Mouse (Mus musculus) cerebellum, postnatal 14 days (tissue): ENCODE measurements around the gene Chst15.

Experiments
- DNase-seq, 2 experiments: peaks; one replicate each; pipeline ENCODE4 v3.0.0; 2021; ENCODE audit warnings: mixed read lengths in 2 of 2

Gene Chst15

DNA sequence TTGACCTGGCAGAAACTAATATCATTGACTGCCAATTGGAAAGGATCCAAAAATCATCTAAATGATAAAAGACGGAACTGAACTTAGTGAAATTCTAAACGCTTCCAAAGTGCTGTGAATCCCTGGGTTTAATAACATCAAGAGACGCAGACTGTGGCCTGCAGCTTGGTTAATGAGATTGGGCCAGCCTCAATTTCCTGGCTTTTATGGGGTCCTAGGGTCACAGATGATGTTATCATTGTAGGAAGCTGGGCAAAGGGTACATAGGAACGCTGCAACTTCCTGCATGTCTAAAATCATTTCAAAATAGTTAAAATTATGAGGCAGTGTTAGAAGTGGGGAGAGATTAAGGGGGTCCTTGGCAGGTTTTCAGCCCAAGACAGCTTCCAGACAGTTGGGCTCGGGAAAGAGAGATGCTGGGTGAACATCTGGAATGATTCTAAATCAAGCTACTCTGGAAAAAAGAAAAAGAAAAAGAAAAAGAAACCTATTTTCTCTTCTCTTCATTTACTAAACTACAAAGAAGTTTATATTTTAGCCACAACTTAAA lies 17.3 kb downstream of the Chst15 start:
- DNase-seq = no peak

DNA sequence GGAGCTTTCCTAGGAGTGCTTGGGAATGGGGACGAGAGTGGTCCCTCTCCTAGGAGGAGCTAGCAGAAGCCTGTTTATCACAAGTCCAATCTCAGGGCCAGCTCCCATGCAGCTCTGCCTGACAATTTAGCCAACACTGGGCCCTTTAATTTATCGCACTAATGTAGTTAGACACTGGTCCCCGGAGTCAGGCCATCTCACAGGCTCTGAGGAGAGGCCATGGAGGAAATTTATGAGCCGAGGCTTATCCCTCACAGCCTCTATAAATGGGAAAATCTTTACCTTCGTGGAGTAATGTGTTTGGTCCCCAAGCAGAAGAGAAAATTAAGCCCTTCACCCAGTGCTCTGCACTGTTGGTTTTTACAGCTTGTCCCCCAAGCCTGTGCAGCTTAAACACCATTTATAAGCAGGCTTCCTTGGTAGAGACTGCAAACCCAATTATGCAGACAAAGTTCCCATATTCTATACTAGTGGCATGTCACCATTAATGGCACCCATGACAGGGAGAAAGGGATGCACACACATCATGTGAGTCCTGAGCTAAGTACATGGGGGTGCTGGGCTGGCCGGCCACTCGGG lies 18.5 kb downstream of the Chst15 start:
- no peak for DNase-seq

DNA sequence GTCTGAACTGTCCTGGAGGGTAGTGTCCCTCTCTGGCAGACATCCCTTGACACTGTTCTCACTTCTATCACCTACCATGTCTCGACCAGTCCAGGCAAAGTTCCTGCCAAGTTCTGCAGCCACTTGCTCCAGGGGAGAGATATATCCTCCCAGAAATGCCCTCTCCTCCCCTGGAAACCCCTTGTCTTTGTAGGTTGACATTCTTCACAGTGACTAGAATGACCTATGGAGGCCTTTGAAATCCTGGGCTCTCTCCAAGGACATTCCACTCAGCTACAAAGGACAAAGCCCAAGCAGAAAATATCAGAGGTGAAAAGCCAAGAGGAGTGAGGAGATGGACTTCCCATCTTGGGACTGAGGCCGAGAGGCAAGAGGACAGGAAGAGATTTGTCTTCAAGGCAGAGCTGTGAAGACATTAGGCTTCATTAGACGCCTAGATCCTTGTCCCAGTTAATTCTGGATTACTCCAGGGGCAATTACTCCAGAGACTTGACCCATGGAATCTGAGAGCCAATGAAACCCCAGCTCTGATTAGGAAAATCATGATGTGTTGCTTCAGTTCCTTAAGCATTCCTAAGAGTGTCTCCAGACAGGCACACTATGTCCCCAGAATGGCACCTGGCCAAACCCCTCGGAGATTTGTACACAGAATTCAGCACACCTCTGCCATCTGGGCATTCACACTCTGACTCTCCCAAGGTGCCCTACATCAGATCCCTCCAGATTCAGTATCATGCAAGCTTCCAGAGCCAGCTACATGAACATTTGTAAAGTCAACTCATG lies 20.2 kb downstream of the Chst15 start:
- DNase-seq = no peak

DNA sequence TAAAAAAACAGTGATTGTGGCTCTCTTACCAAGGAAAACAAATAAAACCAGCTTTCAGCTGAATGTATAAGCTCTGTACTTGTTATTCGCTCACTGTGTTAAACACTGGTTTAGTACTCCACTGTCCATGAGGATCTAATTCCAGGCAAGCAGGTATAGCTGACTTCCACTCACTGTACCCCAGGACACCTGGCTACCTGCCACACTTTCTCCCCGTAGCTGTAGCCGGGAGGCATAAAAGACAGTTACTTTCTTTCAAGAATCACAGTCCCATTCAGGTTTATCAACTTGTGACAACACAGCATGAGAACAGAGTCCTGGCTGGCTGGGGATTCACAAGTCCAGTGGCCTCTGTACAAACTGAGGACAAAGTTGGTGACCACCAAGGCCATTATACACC lies 20.9 kb downstream of the Chst15 start:
- peak; percentile 71 to 79 for DNase-seq

DNA sequence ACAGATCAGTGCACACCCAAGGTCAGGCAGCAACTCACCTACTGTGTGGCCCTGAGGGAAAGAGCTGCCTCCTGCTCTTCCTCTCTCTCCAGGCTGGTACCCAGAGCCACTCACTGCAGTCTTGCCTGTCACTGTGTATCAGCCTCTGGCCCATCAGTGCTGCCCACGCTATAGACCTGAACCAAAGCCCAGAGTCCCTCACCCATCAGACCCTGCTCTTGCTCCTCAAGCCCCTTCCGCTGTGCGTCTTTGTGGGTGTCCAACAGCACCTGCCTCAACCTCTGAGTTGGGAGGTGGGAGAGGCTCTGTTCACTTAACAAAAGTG lies 29.7 kb downstream of the Chst15 start:
- peak; percentile 23 to 41 for DNase-seq

DNA sequence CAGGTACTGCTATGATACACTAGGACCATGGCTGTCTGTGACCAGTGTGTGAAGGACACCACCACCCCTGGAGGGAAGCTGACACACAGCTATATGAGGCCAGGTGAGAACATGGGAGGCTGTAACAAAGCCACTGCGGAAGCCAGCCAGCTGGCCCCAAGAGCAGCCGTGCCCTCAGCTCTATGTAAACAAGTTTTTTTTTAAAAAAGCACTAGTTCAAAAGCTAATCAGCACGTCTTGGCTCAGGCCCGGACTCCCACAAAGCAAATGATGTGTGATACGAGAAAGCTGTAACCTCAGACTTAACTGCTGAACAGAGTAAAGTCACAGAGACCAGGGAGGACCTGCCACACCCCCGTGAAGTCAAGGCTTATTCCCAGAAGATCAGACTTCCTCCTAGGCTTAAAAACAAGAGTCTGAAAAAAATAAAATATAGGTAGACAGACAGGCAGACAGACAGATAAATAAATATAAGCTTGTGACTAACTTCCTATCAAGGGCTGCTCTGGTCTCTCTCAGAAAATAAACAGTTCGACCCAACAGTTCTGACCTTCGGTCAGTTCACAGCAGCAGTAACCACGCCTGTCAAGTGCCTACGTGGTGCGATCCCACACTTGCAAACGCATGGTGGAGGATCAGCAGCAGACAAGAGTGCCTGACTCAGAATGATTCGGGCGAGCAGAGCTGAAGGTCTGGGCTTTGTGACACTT lies 30.2 kb downstream of the Chst15 start:
- no peak for DNase-seq

DNA sequence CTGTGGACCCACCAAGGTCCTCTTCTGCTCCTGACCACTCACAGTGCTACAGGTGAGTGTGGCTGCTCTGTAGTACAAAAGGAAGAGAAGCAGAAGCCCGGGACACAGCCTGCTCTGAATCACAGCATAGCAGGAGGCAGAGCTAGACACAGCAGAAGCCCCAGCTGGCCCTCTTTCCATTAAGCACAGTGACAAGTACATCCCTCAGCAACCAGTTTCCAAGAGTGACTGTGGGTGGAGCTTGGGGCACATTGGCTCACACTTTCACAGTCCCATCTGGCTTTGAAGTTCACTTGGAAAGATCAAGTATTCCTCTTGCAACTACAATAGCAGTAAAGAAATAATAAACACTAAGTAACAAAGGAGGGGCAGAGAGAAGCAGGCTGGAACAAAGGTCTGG lies 32.2 kb downstream of the Chst15 start:
- DNase-seq = no peak

DNA sequence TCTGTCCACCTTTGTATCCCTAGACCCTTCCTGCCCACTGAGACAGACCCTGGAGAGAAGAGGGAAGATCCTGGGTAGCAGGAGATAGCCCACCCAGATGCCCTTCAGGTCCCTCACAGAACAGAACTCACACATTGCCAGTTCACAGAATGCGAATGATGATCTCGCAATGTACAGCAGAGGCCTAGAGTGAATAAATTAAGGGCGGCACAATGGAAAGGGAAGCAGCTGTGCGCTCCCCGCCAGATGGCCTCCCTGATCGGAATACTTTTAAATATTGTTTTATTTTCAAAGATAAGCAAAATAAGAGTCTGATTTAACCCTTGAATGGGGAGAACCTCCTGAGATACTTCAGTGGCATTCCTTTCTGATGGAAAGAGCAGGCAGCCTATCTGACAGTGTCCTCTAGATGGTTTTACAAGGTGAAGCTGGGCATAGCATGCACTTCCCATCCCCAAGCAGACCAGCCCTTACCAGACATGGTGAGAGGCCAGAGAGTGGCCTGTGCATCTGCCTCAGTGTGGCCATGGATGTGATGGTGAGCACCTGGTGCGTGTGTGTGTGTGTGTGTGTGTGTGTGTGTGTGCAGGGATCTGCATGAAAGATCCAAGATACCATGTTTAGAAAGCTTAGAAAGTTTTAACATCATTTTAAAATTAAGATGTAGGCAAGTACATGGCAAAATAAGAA lies 32.8 kb downstream of the Chst15 start:
- DNase-seq = no peak

DNA sequence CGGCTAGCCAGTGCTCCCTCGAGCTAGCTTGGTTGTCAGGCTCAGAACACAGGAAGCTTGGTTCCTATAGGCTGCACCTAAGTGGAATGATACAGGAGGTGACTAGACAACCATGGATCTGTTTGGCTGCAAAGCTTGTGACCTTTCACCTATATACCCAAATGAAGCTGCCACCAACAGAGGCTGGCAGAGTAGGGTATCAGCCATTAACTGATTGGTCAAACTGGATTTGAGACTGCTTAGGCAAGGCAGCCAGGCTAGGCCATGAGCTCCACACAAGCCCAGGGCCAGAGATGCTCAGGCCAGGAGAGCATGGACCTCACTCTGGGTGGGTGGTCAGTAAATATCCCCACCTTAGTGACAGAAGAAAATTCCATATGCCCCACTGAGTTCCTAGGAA lies 34.5 kb downstream of the Chst15 start:
- no peak for DNase-seq

DNA sequence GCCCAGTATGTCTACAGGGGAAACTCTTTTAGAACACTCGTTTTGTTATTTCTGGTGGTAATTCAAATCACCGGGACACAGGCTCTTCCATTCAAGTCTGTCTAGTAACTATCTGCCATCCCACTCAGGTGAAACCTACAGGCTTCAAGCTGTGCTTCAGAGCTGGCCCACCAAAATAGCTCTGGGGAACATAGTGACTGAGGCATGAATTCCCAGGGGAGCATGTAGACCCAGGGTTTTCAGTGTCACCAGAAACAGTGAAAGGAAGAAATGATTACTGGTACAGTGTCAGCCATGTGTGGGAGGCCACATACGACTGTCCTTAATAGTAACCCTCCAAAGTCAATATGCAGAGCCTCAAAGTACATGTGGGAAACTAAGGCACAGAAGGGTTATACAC lies 34.9 kb downstream of the Chst15 start:
- DNase-seq = peak in 1 of 2 experiments; percentile 28

DNA sequence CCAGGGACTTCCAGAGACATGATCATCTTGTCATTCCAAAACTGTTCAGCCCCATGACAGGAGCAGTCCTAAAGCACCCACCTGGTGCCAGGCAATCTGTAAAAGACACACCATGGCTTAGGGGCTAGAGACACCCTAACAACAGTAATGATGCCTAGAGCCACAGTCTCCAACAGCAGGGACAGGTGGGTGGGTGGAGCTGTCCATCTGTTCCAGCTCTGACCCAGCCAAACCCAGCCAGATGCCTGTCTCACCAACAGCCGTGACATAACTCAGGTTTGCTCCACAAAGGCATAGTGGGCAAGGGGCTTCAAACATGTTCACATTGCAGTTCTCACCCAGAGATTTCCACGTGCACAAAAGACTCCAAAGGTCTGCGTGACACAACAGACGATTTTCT lies 35.3 kb downstream of the Chst15 start:
- peak; percentile 73 to 81 for DNase-seq

DNA sequence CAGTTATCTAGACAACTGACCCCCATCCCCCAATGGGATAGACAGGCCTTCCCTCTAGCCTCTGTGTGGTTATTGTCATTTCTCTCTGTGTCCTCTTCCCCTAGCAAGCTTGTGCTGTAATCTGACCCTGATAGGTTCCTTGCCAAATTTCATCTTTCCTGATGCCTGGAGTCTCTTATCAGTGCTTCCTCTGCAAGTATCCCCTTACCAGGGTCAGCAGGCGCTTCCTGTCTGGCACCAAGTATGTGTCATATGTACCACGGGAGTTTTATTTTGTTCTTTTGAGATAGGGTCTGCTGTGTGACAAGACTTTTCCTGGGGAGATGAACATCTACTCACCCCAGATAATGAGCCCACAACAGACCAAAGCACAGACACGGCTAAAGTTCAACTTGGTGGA lies 38.4 kb downstream of the Chst15 start:
- DNase-seq = no peak

DNA sequence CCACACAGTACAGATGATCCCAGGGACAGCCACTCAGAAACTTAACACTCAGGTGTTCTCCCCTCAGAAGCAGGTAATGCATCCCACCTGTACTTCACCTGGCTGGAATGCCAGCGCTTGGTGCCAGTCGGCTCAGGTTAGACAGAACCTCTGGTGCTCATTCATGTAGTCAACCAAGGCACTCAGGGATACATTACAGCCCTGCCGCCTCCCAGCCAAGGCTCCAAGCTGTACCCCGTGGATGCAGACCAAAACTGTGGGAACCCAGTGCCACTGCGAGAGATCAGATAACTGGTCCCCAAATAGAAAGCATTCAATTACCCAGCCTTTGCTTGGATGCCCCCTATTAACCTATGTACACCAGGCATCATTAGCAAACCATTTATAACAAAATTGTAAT lies 40.7 kb downstream of the Chst15 start:
- DNase-seq = no peak

DNA sequence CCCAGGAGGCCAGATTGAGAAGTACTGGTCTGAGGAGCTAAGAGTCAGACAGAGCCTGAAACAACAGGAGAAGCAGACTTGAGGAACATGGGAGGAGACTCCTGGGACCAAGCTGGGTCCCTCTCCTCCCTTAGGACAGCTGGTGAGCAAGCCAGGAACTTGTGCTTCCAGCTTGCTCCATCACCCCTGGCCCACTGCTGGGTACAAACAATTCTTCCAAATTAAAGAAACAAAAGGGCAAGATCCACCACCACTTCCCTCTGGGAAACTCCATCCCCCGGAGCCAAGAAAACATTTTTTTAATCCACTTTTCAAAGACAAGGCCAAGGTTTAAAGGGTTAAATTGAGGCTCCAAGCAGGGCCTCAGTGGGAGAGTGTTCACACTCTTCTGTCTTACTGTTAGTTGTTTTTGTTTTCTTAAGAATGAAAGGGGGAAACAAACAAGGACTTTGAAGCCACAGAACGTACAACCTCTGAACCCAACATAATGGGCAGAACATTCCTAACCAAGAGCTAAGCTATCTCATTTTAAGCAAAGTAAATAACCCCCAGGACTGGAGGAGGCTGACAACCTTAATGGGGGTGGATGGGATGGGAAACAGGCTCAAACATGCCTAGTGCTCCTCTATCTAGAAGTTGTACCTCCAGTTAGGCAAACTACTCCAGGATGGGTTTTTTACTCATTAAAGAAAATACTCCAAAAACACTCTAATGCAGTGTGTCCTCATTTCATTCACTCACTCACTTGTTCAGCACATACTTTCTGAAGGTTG lies 43.1 kb downstream of the Chst15 start:
- no peak for DNase-seq

DNA sequence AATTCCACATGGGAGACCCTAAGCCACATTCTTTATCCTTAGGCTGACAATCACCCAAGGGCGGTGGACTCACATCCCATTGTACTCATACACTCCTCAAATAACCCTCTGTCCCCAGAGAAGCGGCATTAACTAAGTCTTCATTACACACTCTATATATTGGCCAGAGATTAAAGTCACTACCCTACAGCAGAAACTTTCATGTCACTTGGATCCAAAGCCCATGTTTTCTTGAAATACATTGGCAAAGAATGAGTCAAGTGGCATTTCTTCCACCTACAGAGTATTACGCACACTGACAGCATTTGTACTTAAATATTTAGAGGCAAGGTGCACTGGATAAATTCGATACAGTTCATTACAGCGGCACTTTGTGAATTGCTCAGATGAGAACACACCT lies 44.0 kb downstream of the Chst15 start:
- DNase-seq = no peak

DNA sequence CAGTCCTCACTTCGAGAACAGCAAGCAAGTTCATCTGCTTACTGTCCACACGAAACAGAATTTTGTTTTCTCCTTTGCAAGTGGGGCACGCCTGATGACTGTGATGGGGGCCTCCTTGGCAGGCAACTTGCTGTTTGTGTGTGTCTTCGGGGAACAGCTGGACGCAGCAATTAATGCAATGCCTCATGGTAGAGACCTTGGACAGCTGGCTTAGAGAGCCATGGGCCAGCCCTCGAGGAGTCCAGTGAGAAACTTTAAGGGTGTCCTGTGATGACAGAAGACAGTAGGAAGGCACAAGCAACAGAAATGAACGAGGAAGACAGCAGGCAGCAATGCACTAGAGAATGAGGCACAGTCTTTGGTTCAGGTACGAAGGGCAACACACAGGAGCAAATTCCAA lies 46.7 kb downstream of the Chst15 start:
- DNase-seq = no peak

DNA sequence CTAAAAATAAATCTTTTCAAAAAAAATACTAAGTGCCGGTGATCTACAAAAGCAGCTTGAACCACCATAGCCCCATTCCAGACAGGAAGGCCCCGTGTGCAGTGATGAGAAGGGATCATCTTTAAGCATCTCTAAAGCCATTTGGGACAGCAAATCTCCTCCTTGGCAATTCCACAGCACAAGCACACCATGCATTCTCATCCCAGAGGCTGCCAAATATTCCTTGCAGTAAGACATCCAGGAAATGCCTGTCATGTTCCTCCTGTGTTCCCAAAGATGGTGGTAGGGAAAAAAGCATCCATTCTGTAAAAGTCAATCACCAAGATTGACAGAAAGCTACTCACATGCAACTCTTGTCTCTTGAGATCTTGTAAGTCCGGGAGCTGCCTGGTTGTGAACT lies 47.4 kb downstream of the Chst15 start:
- DNase-seq = peak in 1 of 2 experiments; percentile 33

DNA sequence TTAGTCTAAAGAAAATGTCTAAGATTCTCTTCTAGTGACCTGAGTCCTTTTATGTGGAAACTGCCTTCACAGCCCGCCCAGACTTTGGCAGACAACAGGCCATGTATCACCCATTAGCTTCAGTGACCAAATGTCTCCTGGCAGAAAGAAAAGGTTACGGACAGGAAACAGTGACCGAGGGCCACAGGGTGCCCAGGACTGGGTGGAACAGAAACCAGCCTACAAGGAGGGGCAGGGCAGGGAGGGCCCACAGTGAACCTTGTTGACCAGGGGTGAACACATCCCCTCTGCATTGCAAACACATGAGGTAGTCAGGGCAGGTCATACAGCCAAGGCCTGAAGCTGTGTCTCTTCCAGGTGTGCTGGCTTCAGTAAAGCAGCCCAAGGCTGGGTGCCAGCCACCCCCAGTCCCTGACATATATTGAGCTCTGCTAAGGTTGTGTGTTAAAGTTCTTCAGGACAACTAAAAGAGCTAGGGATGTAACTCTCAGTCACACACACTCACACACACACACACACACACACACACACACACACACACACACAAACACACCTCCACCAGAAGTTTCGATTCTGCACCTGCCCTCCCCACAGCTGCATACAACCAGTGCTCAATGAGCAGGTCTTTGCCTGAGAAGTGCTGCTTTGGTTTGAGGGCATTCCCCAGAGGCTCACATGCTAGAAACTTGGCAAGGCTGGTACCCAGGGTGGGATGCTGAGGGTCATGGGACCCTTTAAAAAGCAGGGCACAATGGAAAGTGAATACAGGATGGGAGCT lies 49.1 kb downstream of the Chst15 start:
- no peak for DNase-seq

DNA sequence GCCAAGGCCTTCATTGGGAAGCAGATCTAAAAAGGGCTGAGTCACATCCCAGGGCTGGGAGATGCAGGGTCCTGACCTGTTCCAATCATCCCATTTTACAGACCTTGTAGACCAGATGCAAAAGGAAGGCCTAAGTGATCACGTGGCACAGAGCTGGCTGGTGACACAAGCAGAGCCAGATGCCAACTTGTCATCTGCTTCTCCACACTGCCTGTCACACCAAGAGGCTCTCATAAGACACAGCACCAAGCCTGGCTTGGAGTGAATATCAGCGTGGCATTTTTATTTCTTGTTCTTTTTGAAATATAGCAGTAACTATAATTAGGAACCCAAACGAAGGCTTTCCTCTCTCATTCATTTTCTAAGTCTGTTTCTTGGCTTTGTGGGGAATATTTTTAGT lies 52.3 kb downstream of the Chst15 start:
- DNase-seq = no peak

DNA sequence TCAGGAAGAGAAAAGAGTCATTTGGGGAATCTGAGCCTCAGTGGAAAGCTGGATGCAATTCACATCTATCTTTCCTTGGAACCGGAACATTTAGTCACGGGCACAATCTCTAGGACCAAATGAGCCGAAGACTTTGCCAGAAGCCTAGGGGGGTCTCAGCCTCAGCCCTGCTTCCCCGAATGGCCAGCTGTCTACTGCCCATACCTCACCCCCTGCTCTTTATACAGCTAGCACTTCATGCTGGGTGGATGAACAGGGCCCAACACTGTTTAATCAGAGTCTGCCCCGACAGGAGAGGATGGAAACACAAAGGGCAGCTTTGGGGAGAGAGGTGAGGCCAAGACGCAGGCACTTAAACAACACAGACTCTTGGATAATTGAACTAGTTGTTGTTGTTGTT lies 53.8 kb downstream of the Chst15 start:
- DNase-seq = peak; percentile 69 to 70

DNA sequence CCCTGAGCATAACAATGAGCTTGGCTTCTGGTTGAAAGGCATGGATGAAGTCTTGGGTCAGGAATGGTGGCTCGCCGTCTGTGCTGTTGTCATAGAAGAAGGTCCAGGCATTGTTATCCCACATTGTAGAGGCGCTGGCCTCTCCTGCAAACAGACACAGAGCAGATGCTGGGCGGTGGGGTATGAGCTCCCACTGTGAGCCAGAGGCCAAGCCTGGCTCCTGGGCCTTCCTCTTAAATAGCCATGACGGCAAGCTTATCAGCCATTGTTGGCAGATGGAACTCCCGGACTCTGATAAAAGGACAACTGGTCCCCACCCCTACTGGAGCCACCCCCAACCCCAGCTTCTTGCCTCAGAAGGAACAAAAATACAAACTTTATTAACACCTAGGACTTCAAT lies 54.3 kb downstream of the Chst15 start:
- DNase-seq = peak; percentile 41 to 55

DNA sequence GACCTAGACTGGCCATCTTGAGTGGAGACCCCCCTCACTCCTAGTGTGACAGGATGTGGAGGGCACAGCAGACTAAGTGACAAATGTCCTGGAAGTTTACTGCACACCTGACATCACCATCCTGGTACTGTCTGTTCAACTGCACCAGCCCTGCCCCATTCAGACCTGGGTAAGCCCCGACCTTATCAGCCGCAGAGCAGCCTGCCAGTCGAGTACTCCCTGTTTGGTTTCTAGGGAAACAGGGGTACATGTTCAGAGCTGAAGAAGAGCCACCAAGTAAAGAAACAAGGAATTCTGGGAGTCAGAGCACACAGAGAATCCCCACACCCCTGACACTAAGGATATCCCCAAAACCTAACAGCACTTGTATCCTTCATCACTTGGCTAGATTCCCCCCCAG lies 55.1 kb downstream of the Chst15 start:
- DNase-seq = no peak
